Mouse (Mus musculus) lung, embryonic 14.5 days (tissue): ENCODE data around the gene Kcns3. TPM values are rescaled to one million over a fixed set of nuclear protein-coding genes. Genes with fewer than 3 reads are reported as not detected.

ENCODE experiments used
- ATAC-seq: fragments of 200-750 bp; cut with Nextera tagmentation; 2 replicates; pipeline ENCODE4 v1.8.0; 2017; ENCODE audit warnings: mild to moderate bottlenecking, moderate TSS enrichment, moderate library complexity; ENCODE audit not compliant: insufficient read depth
- DNase-seq: peaks from one replicate; pipeline ENCODE4 v3.0.0-alpha.2; 2015
- H3K27ac ChIP-seq: fragments of 300-500 bp; sonication (generic); 2 replicates; pipeline ENCODE4 v1.5.1; 2014; ENCODE audit warnings: low read depth, mild to moderate bottlenecking, moderate library complexity
- H3K27me3 ChIP-seq: fragments of 300-500 bp; sonication (generic); 2 replicates; pipeline ENCODE4 v1.6.1; 2014; ENCODE audit warnings: low read length, control low read depth; ENCODE audit not compliant: insufficient read depth
- H3K36me3 ChIP-seq: fragments of 300-500 bp; sonication (generic); 2 replicates; pipeline ENCODE4 v1.6.1; 2014; ENCODE audit warnings: control low read depth; ENCODE audit not compliant: insufficient read depth
- H3K4me1 ChIP-seq: fragments of 300-500 bp; sonication (generic); 2 replicates; pipeline ENCODE4 v1.6.1; 2014; ENCODE audit warnings: antibody characterized with exemption, control low read depth; ENCODE audit not compliant: insufficient read depth
- H3K4me2 ChIP-seq: fragments of 300-500 bp; sonication (generic); 2 replicates; pipeline ENCODE4 v1.6.1; 2014; ENCODE audit warnings: mild to moderate bottlenecking
- H3K4me3 ChIP-seq: fragments of 300-500 bp; sonication (generic); 2 replicates; pipeline ENCODE4 v1.5.1; 2014; ENCODE audit warnings: low read depth, low read length
- H3K9ac ChIP-seq: fragments of 300-500 bp; sonication (generic); 2 replicates; pipeline ENCODE4 v1.6.1; 2014
- H3K9me3 ChIP-seq: fragments of 300-500 bp; sonication (generic); 2 replicates; pipeline ENCODE4 v1.6.1; 2016; ENCODE audit warnings: low read depth, low read length, control low read depth
- CTCF ChIP-seq: IDR thresholded peaks from 2 replicates; pipeline ENCODE4 v1.5.1; 2016; ENCODE audit warnings: antibody characterized with exemption, low read depth
- WGBS: fragments of 180-500 bp; shearing (Covaris S2); extraction: QIAGEN DNeasy Blood & Tissue Kit; methylation state at CpG from one replicate; pipeline ENCODE4 v1.1.7; 2014; 5-methylcytosine and 5-hydroxymethylcytosine counted together
- polyA plus RNA-seq: library from polyadenylated mRNA; unstranded; fragments of >200 nt; fragmentation: Nextera tagmentation; extraction: Ambion mirVana; gene quantifications from 2 replicates; pipeline ENCODE4 v1.2.1, GENCODE M21; 2014

Kcns3 gene
- polyA plus RNA-seq, 1 experiment from 2014 or later: 4.7 TPM

DNA sequence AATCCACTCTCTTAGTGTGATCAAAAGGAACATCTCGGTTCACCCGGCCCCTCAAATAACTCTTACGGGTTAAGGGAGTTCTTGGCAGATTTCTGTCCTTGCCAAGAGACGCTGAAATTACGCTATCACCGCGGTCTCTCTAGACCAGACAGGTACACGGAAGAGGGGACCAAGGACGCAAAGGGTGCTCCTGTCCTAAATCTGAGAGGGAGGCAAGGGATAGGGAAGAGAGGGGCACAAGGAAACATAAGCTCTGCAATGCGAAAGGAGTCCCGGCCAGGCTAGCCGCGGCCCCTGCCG is 1.8 kb downstream of the Kcns3 start:
- DNase-seq (no peak), ATAC-seq (peak; percentile 24; the same call in 1 of the 2 replicates)
- Histone ChIP-seq H3K9ac (peak overlapping the region; percentile 32), H3K27ac (no peak overlapping the region), H3K4me2 (peak overlapping the region; percentile 92), H3K27me3 (peaks cover 35% of the 10 kb centered on the region), H3K4me3 (peak overlapping the region; percentile 58), H3K36me3 (no peaks in the 10 kb centered on the region), H3K9me3 (no peaks in the 10 kb centered on the region), H3K4me1 (no peaks in the 10 kb centered on the region)
- under 1% methylated on average over 14 of the region's 14 CpGs for WGBS
- TF ChIP-seq CTCF: peak; percentile 39

DNA sequence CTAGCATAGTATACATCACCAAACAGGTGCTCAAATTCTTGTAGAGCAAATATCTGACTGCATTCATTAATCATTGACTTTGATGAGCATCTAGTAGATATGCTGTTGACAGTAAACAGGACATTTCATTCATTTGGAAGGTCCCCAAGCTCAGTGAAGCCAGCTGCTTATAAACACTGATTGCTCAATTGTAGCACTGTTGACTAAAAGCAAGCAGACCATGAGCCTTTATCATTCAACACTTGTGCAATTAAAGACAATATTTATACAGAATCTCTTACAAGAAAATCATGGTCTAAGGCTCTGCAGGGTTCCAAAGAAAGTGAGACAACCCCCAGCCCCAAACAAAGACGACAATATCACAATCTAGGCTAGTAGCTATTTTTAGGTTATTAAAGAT is 6.0 kb downstream of the Kcns3 start:
- TF ChIP-seq CTCF: no peak
- ATAC-seq: peak; percentile 58

DNA sequence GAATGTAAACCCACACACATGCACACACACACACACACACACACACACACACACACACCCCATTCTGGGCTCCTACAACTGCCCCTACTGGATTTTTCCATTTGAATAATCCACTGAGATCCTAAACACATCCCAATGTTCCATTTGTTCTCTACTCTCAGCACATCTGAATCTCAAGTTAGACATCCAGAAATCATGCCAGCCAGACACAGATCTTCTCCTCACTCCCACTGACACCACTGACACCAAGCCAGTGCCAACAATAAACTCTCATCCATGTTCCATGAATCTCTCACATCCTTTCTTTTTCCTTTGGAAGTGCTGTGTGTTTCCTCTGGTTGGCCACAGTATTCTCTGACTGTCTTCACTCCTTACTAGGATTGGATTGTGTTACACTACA is 18.4 kb downstream of the Kcns3 start:
- DNase-seq (no peak), ATAC-seq (no peak)

More for the DNA sequence above, 6.0 kb downstream of the Kcns3 start:
- H3K27me3 ChIP-seq: peaks cover 16% of the 10 kb centered on the region
- no peaks in the 10 kb centered on the region for H3K4me1 ChIP-seq
- no peak overlapping the region for H3K9ac ChIP-seq
- 20% methylated on average over 1 of the region's 1 CpGs for WGBS
- no peak overlapping the region for H3K4me3 ChIP-seq
- peak; percentile 72 for DNase-seq
- H3K27ac ChIP-seq: no peak overlapping the region
- no peaks in the 10 kb centered on the region for H3K36me3 ChIP-seq
- no peak overlapping the region for H3K4me2 ChIP-seq
- no peaks in the 10 kb centered on the region for H3K9me3 ChIP-seq

GRCm38 (mm10) chr12:11129188-11129587 is 21.7 kb downstream of the Kcns3 start:
- no peaks in the 10 kb centered on the region for H3K4me1 ChIP-seq
- no peaks in the 10 kb centered on the region for H3K36me3 ChIP-seq
- no peaks in the 10 kb centered on the region for H3K27me3 ChIP-seq
- no peaks in the 10 kb centered on the region for H3K9me3 ChIP-seq
- no peak overlapping the region for H3K9ac ChIP-seq
- no peak overlapping the region for H3K4me3 ChIP-seq
- no peak overlapping the region for H3K27ac ChIP-seq
- no peak for TF ChIP-seq CTCF
- H3K4me2 ChIP-seq: no peak overlapping the region
- ATAC-seq: no peak
- DNase-seq: no peak
- 56% methylated on average over 3 of the region's 3 CpGs for WGBS

More for the DNA sequence above, 18.4 kb downstream of the Kcns3 start:
- no peaks in the 10 kb centered on the region for H3K36me3 ChIP-seq
- TF ChIP-seq CTCF: no peak
- no peaks in the 10 kb centered on the region for H3K4me1 ChIP-seq
- H3K27ac ChIP-seq: no peak overlapping the region
- H3K27me3 ChIP-seq: no peaks in the 10 kb centered on the region
- no peak overlapping the region for H3K9ac ChIP-seq
- no peaks in the 10 kb centered on the region for H3K9me3 ChIP-seq
- H3K4me3 ChIP-seq: no peak overlapping the region
- H3K4me2 ChIP-seq: no peak overlapping the region

GRCm38 (mm10) chr12:11126186-11126759 is 24.6 kb downstream of the Kcns3 start:
- WGBS: 46% methylated on average over 5 of the region's 5 CpGs
- no peak for ATAC-seq

DNA sequence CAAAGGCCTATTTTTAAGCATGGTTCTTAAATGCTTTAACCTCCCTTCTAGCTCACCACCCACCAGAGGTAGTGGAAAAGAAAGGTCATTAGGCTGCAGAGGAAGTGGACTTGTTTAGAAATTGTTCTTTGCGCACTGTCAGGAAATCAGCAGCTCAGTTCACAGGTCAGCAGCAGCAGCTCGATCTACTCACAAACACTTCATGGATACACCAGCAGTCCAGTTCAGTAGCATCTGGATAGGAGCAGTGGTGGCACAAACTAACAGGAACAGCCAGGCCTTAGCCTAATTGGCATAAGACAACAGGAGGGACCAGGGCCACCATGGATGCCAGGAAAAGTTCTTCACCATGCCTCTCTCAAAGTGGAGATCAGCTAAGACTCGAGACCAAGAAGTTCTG is 49.3 kb downstream of the Kcns3 start:
- no peak overlapping the region for H3K27ac ChIP-seq
- no peaks in the 10 kb centered on the region for H3K27me3 ChIP-seq
- no peak for TF ChIP-seq CTCF
- WGBS: 46% methylated on average over 3 of the region's 3 CpGs
- H3K4me1 ChIP-seq: no peaks in the 10 kb centered on the region
- no peak overlapping the region for H3K4me2 ChIP-seq
- ATAC-seq (peak; percentile 83), DNase-seq (peak; percentile 77)
- no peaks in the 10 kb centered on the region for H3K36me3 ChIP-seq
- H3K9me3 ChIP-seq: no peaks in the 10 kb centered on the region
- no peak overlapping the region for H3K9ac ChIP-seq
- no peak overlapping the region for H3K4me3 ChIP-seq

More at GRCm38 (mm10) chr12:11126186-11126759, 24.6 kb downstream of the Kcns3 start:
- H3K4me1 ChIP-seq: no peaks in the 10 kb centered on the region
- H3K9ac ChIP-seq: no peak overlapping the region
- H3K4me2 ChIP-seq: no peak overlapping the region
- no peak overlapping the region for H3K4me3 ChIP-seq
- H3K27me3 ChIP-seq: no peaks in the 10 kb centered on the region
- DNase-seq: no peak
- H3K9me3 ChIP-seq: no peaks in the 10 kb centered on the region
- H3K36me3 ChIP-seq: no peaks in the 10 kb centered on the region
- no peak for TF ChIP-seq CTCF
- H3K27ac ChIP-seq: no peak overlapping the region

- Histone ChIP-seq H3K9ac (no peak overlapping the region), H3K27ac (no peak overlapping the region), H3K4me2 (no peak overlapping the region), H3K9me3 (no peaks in the 10 kb centered on the region), H3K4me3 (no peak overlapping the region), H3K36me3 (no peaks in the 10 kb centered on the region), H3K27me3 (no peaks in the 10 kb centered on the region), H3K4me1 (no peaks in the 10 kb centered on the region)
- no peak for TF ChIP-seq CTCF
- 31% methylated on average over 5 of the region's 5 CpGs for WGBS
- DNase-seq: peak; percentile 39
- peak; percentile 54; the same call in 1 of the 2 replicates for ATAC-seq
Measured at GRCm38 (mm10) chr12:11088626-11089372, 62.1 kb downstream of the Kcns3 start.
